Mouse (Mus musculus): ENCODE data around the gene Tmc5.

DNA sequence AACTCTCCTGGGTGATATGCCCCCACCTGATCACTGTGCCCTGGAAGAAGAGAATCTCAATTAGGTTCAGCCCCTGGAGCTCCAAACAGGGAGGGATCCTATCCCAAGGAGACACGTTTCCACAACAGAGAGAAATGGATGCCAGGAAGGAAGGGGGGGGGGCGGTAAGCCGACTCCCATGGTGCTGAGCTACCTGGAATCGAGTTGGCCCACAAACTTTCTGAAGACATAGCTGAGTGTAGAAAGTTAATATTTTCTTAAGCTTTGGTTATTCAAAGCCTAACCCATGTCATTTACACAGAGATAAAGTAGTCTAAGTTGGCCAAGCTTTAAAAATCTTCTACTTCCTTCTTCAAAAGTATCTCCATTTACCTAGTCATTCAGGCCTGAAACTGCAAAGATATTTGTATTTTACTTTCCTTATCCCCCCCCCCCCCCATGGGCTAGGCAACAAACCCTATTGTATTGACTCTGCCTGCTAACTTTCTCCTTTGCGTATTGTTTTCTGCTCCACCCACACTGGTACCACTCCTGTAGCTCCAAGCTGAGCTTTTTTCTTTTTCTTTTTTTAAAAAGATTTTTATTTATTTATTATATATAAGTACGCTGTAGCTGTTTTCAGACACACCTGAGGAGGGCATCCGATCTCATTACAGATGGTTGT lies 23.3 kb downstream of the Tmc5 start:
- TF ChIP-seq CTCF (IDR thresholded peaks at IDR 0.05), result no peak
- TF ChIP-seq EP300 (IDR thresholded peaks at IDR 0.05), result no peak
